In genomic region chr1:55914284-55914683, GRCm38 (mm10) we compare ENCODE assay signal across 20 mouse cellular contexts.
DNase-seq lines count a peak whose midpoint lies in the region; ATAC-seq and TF ChIP-seq lines count a peak whose summit lies in the region.
"Had no signal": no experiment of that assay in that cellular context is flagged by ENCODE, and none has a peak within 500 bp of the region (broad histone marks: within the 10 kb centered on the region; RNA-seq: fewer than 3 reads in every experiment).

No protein-coding gene starts in this region.

- H3K4me3 ChIP-seq in left cerebral cortex, adult 2 months, result no peak overlapping the region
- H3K4me3 ChIP-seq in forebrain, embryonic 15.5 days, result no peak overlapping the region
- H3K4me3 ChIP-seq in kidney, adult 2 months (ENCODE audit: insufficient read depth, low read depth, low read length), result no peak overlapping the region
- H3K4me3 ChIP-seq: embryonic facial prominence, embryonic 10.5 days; heart, embryonic 10.5 days; hindbrain, embryonic 12.5 days had no signal

- DNase-seq in left cerebral cortex, adult 2 months (ENCODE audit: extremely low spot score in 1 of 2, low spot score in 2 of 2), result no peak
- no peak for DNase-seq in left cerebral cortex, adult 8-10 months (ENCODE audit: low spot score in 2 of 2)
- DNase-seq in retina, postnatal 1 day, result peak; percentile 82
- DNase-seq in frontal cortex, postnatal 36 days (ENCODE audit: low spot score in 2 of 2), result no peak
- DNase-seq in kidney, adult 2 months, result no peak
- no peak for DNase-seq in frontal cortex, postnatal 14 days (ENCODE audit: low spot score in 2 of 2)
- DNase-seq: adrenal gland, postnatal 14 days; cerebellum, adult 18-20 months; cerebellum, postnatal 10 days; gastrocnemius, postnatal 36 days; heart, adult 18-20 months; heart, postnatal 10 days; heart, postnatal 4 days had no signal

- intact Hi-C loops in left cerebral cortex, adult 2 months (cut with DNase I), result no loop called here

- peak overlapping the region; percentile 69 for H3K27ac ChIP-seq in left cerebral cortex, adult 2 months
- no peak overlapping the region for H3K27ac ChIP-seq in forebrain, embryonic 15.5 days (replicated peaks)
- H3K27ac ChIP-seq in kidney, adult 2 months (ENCODE audit: insufficient read depth, low read depth, low read length), result no peak overlapping the region
- H3K27ac ChIP-seq: embryonic facial prominence, embryonic 10.5 days; heart, embryonic 10.5 days; hindbrain, embryonic 12.5 days; hindbrain, postnatal 0 days had no signal

- no peak for TF ChIP-seq POLR2A in kidney, adult 2 months (IDR thresholded peaks at IDR 0.05; ENCODE audit: low read depth, low read length)

- H3K4me1 ChIP-seq in forebrain, embryonic 15.5 days, result peaks cover 23% of the 10 kb centered on the region
- H3K4me1 ChIP-seq in kidney, adult 2 months (ENCODE audit: control insufficient read depth, insufficient read depth, low read length), result no peaks in the 10 kb centered on the region
- H3K4me1 ChIP-seq: embryonic facial prominence, embryonic 10.5 days; heart, embryonic 10.5 days; hindbrain, embryonic 12.5 days had no signal

- H3K27me3 ChIP-seq in forebrain, embryonic 15.5 days, result no peaks in the 10 kb centered on the region
- no peaks in the 10 kb centered on the region for H3K27me3 ChIP-seq in kidney, adult 2 months (replicated peaks; ENCODE audit: control insufficient read depth, insufficient read depth, low read length)
- H3K27me3 ChIP-seq: hindbrain, embryonic 12.5 days had no signal

- peak; percentile 46 for ATAC-seq in forebrain, embryonic 15.5 days (replicated peaks)
- ATAC-seq: activated CD4-positive, CD25-positive, alpha-beta regulatory T cell, adult 4 months; hindbrain, postnatal 0 days; Patski had no signal

- no peaks in the 10 kb centered on the region for H3K9me3 ChIP-seq in forebrain, embryonic 15.5 days
- H3K9me3 ChIP-seq: embryonic facial prominence, embryonic 10.5 days; heart, embryonic 10.5 days; hindbrain, embryonic 12.5 days had no signal

- H3K9ac ChIP-seq in forebrain, embryonic 15.5 days (replicated peaks), result no peak overlapping the region
- H3K9ac ChIP-seq: hindbrain, embryonic 12.5 days had no signal

- TF ChIP-seq CTCF in left cerebral cortex, adult 2 months (IDR thresholded peaks at IDR 0.05), result no peak
- no peak for TF ChIP-seq CTCF in kidney, adult 2 months (conservative IDR thresholded peaks at IDR 0.05; ENCODE audit: insufficient read depth, insufficient read length, low read depth, low read length)

- 6% methylated on average over 3 of the region's 3 CpGs for WGBS in forebrain, embryonic 15.5 days
- 72% methylated on average over 3 of the region's 3 CpGs for WGBS in kidney, adult 2 months

- no peak overlapping the region for H3K4me2 ChIP-seq in forebrain, embryonic 15.5 days (replicated peaks)
- H3K4me2 ChIP-seq: hindbrain, embryonic 12.5 days had no signal

- no peaks in the 10 kb centered on the region for H3K36me3 ChIP-seq in forebrain, embryonic 15.5 days
- no peaks in the 10 kb centered on the region for H3K36me3 ChIP-seq in kidney, adult 2 months (ENCODE audit: control insufficient read depth, insufficient read depth, low read length)
- H3K36me3 ChIP-seq: embryonic facial prominence, embryonic 10.5 days; heart, embryonic 10.5 days; hindbrain, embryonic 12.5 days had no signal
